Mouse (Mus musculus) stomach, postnatal 0 days (tissue): ENCODE measurements at regions not wholly inside any gene's neighbourhood (a gene's known extent, or its start where the extent isn't known, plus 50 kb on each side); places are given as distances from the start of the nearest gene placed in this dataset.

Source experiments
- CTCF ChIP-seq: IDR thresholded peaks from 2 replicates; pipeline ENCODE4 v1.5.1; 2016; ENCODE audit warnings: antibody characterized with exemption, low read depth, mild to moderate bottlenecking, moderate library complexity
- EP300 ChIP-seq: optimal IDR thresholded peaks from 2 replicates; pipeline ENCODE3; 2016; ENCODE audit warnings: antibody characterized with exemption

GRCm38 (mm10) chr15:96874145-96874544 lies 174.6 kb upstream of the Slc38a2 start:
- TF ChIP-seq CTCF (no peak), EP300 (no peak)
